Mouse (Mus musculus) G1E (cell line): ENCODE results near the gene Thyn1.

ENCODE experiments used
- CTCF ChIP-seq: IDR thresholded peaks from 2 replicates; pipeline ENCODE4 v1.5.1; 2012; ENCODE audit warnings: low read depth, low read length, inconsistent platforms, mixed read lengths
- GATA1 ChIP-seq: IDR thresholded peaks from 2 replicates; pipeline ENCODE4 v1.6.1; 2012; ENCODE audit warnings: borderline replicate concordance, low read length, inconsistent platforms, mixed read lengths
- TAL1 ChIP-seq: conservative IDR thresholded peaks from 2 replicates; pipeline ENCODE4 v1.6.1; 2012; ENCODE audit warnings: low read depth, low read length, inconsistent platforms, mixed read lengths

DNA sequence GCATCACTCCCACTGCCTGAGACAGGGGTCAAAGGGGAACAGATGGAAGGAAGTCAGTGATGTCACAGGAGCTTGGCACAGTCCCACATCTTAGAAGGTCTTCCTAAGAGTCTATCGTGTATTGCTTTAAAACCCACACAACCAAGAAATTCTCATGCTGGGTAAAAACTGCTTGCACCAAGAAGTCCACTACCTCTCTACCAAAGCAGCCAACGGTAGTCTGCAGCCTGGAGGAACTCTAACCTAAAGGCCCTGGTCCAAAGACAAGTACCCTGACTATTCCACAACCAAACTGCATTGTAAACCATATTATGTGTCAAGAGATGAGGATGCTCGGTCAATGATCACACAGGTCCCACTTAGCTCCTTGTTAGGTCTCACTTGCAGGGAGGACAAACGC, 9.3 kb upstream of the Thyn1 start:
- no peak for TF ChIP-seq CTCF
- TF ChIP-seq GATA1: no peak
- no peak for TF ChIP-seq TAL1
